ENCODE assay signal across 11 mouse cellular contexts in the genomic region with DNA sequence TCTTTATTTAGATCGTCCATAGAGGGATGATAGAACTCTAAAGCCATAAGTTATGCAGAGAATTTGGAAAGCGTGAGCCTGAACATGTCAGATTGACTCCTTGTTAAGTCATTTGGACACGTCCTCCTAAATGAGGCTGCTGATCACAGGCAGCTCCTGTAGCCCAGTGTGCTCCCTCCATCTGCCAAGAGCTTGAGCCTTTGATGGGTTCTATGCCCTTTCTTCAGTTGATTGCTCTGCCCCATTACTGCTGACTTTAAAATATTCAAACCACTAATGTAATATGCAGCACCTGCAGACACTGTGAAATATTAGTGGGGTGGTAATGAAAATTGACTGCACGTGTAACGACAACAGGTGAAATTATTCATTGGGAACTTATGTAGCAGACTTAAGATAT.
"Had no signal": no experiment of that assay in that cellular context is flagged by ENCODE, and none has a peak within 500 bp of the region (broad histone marks: within the 10 kb centered on the region; RNA-seq: fewer than 3 reads in every experiment).

No protein-coding gene starts in this region.

- H3K9me3 ChIP-seq: kidney, embryonic 15.5 days; limb, embryonic 12.5 days; neural tube, embryonic 13.5 days had no signal

- DNase-seq: kidney, adult 2 months; kidney, postnatal 14 days; lung, adult 18-20 months; right cerebral cortex, adult 18-20 months; right cerebral cortex, postnatal 25 days; thymus, postnatal 36 days had no signal

- H3K27ac ChIP-seq: kidney, embryonic 15.5 days; limb, embryonic 12.5 days; liver, embryonic 14.5 days; neural tube, embryonic 13.5 days had no signal

- H3K36me3 ChIP-seq: kidney, embryonic 15.5 days; limb, embryonic 12.5 days; neural tube, embryonic 13.5 days had no signal

- H3K4me1 ChIP-seq: kidney, embryonic 15.5 days; limb, embryonic 12.5 days; neural tube, embryonic 13.5 days had no signal

- H3K9ac ChIP-seq: kidney, embryonic 15.5 days; limb, embryonic 12.5 days; liver, embryonic 14.5 days; neural tube, embryonic 13.5 days had no signal

- ATAC-seq: intestine, embryonic 16.5 days had no signal

- H3K4me2 ChIP-seq: kidney, embryonic 15.5 days; limb, embryonic 12.5 days; neural tube, embryonic 13.5 days had no signal

- H3K27me3 ChIP-seq: kidney, embryonic 15.5 days; limb, embryonic 12.5 days; neural tube, embryonic 13.5 days had no signal

- H3K4me3 ChIP-seq: kidney, embryonic 15.5 days; limb, embryonic 12.5 days; neural tube, embryonic 13.5 days had no signal
